Mouse (Mus musculus): ENCODE measurements around the gene Nab2. TPM values are rescaled to one million over a fixed set of nuclear protein-coding genes. Genes with fewer than 3 reads are reported as not detected.
"Not testable (repeated sequence)": the region's sequence is repeated elsewhere in the genome, so short reads cannot be mapped to it uniquely, and the experiment has no call there.

Nab2 gene
- polyA plus RNA-seq, 1 experiment, result 79.2 TPM

DNA sequence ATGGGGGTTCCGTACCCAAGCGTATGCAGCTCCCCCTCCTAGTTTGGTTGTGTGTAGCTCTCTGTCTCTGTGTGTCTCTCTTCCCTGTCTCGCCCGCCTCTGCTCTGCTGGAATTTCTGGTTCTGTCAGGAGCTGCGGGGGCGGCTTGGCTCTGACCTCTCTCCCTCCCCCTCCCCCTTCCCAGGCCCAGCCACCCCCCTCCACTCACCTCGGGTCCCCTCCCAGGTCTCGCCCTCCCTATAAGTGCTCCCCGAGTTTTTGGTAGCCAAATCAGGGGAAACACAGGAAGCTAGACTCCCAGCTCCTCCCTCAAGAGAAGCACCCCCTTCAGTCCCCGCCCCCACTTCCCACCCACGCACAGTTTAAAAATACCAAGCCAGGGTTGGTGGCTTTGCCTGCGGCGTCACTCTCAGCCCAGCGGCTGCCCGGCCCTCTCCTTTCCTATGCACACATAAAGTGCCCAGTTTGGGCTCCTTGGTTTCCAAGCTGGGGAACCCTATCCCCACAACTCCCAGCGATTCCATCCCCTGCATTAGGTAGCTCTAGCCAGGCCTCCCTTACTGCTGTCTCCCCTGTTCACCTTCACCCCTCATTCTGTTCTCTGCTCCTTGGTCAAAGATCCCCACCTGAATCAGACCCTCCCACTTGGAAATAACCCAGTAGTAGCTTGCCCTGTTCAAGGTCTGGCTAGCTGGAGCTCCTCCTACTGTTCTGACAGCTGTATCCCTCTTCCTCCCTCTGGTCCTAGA, 6.3 kb downstream of the Nab2 start:
- peak; percentile 65 for DNase-seq
- H3K27me3 ChIP-seq (ENCODE audit: control insufficient read depth, insufficient read depth, low read length), result no peaks in the 10 kb centered on the region
- H3K27ac ChIP-seq (ENCODE audit: control insufficient read depth, insufficient read depth, low read length), result peak overlapping the region; percentile 63
- TF ChIP-seq CTCF (IDR thresholded peaks at IDR 0.05; ENCODE audit: borderline replicate concordance, control insufficient read depth, extremely low read depth, insufficient read depth, low read length, poor library complexity) (no peak), POLR2A (IDR thresholded peaks at IDR 0.05; ENCODE audit: control insufficient read depth, extremely low read depth, insufficient read depth, low read length, poor library complexity) (no peak)
- peaks cover 51% of the 10 kb centered on the region for H3K4me1 ChIP-seq (replicated peaks; ENCODE audit: control insufficient read depth, insufficient read depth, low read length)
- H3K4me3 ChIP-seq (ENCODE audit: control insufficient read depth, insufficient read depth, low read length), result peak overlapping the region; percentile 17
- WGBS, result 14% methylated on average over 16 of the region's 16 CpGs
- H3K36me3 ChIP-seq (ENCODE audit: control insufficient read depth, insufficient read depth, low read length), result peaks cover 24% of the 10 kb centered on the region

DNA sequence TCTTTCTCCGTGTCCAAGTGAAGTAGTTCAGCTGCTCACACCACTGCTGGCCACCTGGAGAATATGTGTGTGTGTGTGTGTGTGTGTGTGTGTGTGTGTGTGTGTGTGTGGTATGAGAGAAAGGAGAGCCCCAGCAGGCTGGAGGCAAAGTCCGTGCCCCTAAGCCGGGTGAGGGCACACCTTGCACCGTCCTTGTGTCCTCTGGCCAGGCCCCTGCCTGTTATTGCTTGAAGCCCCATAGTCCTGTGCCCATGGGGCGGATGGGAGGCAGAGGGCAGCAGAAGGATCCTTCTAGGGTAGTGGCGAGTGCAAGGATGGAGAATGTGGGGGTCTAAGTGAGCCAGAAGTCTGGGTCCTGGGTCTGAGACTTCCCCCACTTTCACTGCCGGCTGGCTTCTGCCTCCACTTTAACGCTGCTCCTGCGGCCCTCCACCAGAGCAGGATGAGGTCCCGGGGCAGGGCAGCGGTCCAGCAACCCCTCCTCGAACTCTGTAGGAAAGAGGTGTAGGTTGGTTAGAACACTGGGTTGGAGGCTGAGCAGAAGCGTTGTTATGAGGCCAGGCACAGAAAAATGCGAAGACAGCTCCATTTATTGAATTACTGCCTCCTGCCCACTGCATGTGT, 7.0 kb downstream of the Nab2 start:
- H3K27me3 ChIP-seq (ENCODE audit: control insufficient read depth, insufficient read depth, low read length), result no peaks in the 10 kb centered on the region
- H3K36me3 ChIP-seq (ENCODE audit: control insufficient read depth, insufficient read depth, low read length), result peaks cover 29% of the 10 kb centered on the region
- TF ChIP-seq CTCF (IDR thresholded peaks at IDR 0.05; ENCODE audit: borderline replicate concordance, control insufficient read depth, extremely low read depth, insufficient read depth, low read length, poor library complexity) (no peak), POLR2A (IDR thresholded peaks at IDR 0.05; ENCODE audit: control insufficient read depth, extremely low read depth, insufficient read depth, low read length, poor library complexity) (0 out of 2 replicates have a peak, but pooled peaks have one; percentile 16)
- peak overlapping the region; percentile 36; the same call in 1 of the 2 replicates for H3K27ac ChIP-seq (ENCODE audit: control insufficient read depth, insufficient read depth, low read length)
- DNase-seq, result peak; percentile 17
- peak overlapping the region; percentile 17 for H3K4me3 ChIP-seq (ENCODE audit: control insufficient read depth, insufficient read depth, low read length)
- WGBS, result 75% methylated on average over 14 of the region's 14 CpGs
- peaks cover 48% of the 10 kb centered on the region for H3K4me1 ChIP-seq (replicated peaks; ENCODE audit: control insufficient read depth, insufficient read depth, low read length)

DNA sequence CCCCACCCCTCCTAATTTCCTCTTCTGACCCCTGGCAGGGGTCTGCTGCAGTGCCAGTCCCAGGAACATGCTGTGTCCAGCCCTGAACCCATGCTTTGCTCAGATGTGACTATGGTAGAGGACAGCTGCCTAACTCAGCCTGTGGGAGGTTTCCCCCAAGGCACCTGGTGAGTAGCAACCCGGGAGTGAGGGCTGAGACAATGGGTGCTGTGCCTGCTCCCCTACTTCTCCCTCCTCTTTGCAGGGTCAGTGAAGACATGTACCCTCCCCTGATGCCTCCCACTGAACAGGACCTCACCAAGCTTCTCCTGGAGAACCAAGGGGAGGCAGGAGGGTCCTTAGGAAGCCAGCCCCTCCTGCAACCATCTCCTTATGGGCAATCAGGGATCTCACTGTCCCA, 8.8 kb downstream of the Nab2 start:
- 87% methylated on average over 1 of the region's 1 CpGs for WGBS
- TF ChIP-seq POLR2A (IDR thresholded peaks at IDR 0.05; ENCODE audit: control insufficient read depth, extremely low read depth, insufficient read depth, low read length, poor library complexity) (no peak), CTCF (IDR thresholded peaks at IDR 0.05; ENCODE audit: borderline replicate concordance, control insufficient read depth, extremely low read depth, insufficient read depth, low read length, poor library complexity) (no peak)
- Histone ChIP-seq H3K4me1 (replicated peaks; ENCODE audit: control insufficient read depth, insufficient read depth, low read length) (peaks cover 40% of the 10 kb centered on the region), H3K27ac (ENCODE audit: control insufficient read depth, insufficient read depth, low read length) (no peak overlapping the region), H3K27me3 (ENCODE audit: control insufficient read depth, insufficient read depth, low read length) (no peaks in the 10 kb centered on the region), H3K36me3 (ENCODE audit: control insufficient read depth, insufficient read depth, low read length) (peaks cover 39% of the 10 kb centered on the region), H3K4me3 (ENCODE audit: control insufficient read depth, insufficient read depth, low read length) (no peak overlapping the region)
- no peak for DNase-seq

GRCm38 (mm10) chr10:127658076-127658475, 10.3 kb downstream of the Nab2 start:
- WGBS, result 61% methylated on average over 6 of the region's 6 CpGs
- Histone ChIP-seq H3K27ac (ENCODE audit: control insufficient read depth, insufficient read depth, low read length) (no peak overlapping the region), H3K4me1 (replicated peaks; ENCODE audit: control insufficient read depth, insufficient read depth, low read length) (peaks cover 30% of the 10 kb centered on the region), H3K36me3 (ENCODE audit: control insufficient read depth, insufficient read depth, low read length) (peaks cover 50% of the 10 kb centered on the region), H3K27me3 (ENCODE audit: control insufficient read depth, insufficient read depth, low read length) (no peaks in the 10 kb centered on the region), H3K4me3 (ENCODE audit: control insufficient read depth, insufficient read depth, low read length) (no peak overlapping the region)
- DNase-seq, result no peak
- TF ChIP-seq CTCF (IDR thresholded peaks at IDR 0.05; ENCODE audit: borderline replicate concordance, control insufficient read depth, extremely low read depth, insufficient read depth, low read length, poor library complexity) (no peak), POLR2A (IDR thresholded peaks at IDR 0.05; ENCODE audit: control insufficient read depth, extremely low read depth, insufficient read depth, low read length, poor library complexity) (no peak)

- not testable (repeated sequence) for H3K4me3 ChIP-seq (ENCODE audit: control insufficient read depth, insufficient read depth, low read length); DNase-seq; H3K27me3 ChIP-seq (ENCODE audit: control insufficient read depth, insufficient read depth, low read length); H3K27ac ChIP-seq (ENCODE audit: control insufficient read depth, insufficient read depth, low read length)
- WGBS, result 93% methylated on average over 6 of the region's 6 CpGs
- Histone ChIP-seq H3K36me3 (ENCODE audit: control insufficient read depth, insufficient read depth, low read length) (peaks cover 54% of the 10 kb centered on the region), H3K4me1 (replicated peaks; ENCODE audit: control insufficient read depth, insufficient read depth, low read length) (peaks cover 25% of the 10 kb centered on the region)
These were observed 10.8 kb downstream of the Nab2 start for GRCm38 (mm10) chr10:127657617-127658016.

GRCm38 (mm10) chr10:127654970-127655579, 13.3 kb downstream of the Nab2 start:
- no peak overlapping the region for H3K27ac ChIP-seq (ENCODE audit: control insufficient read depth, insufficient read depth, low read length)

More at GRCm38 (mm10) chr10:127654970-127655579, 13.3 kb downstream of the Nab2 start:
- DNase-seq, result no peak
- Histone ChIP-seq H3K27me3 (ENCODE audit: control insufficient read depth, insufficient read depth, low read length) (no peaks in the 10 kb centered on the region), H3K4me1 (replicated peaks; ENCODE audit: control insufficient read depth, insufficient read depth, low read length) (peaks cover 9% of the 10 kb centered on the region), H3K4me3 (ENCODE audit: control insufficient read depth, insufficient read depth, low read length) (no peak overlapping the region), H3K36me3 (ENCODE audit: control insufficient read depth, insufficient read depth, low read length) (peaks cover 69% of the 10 kb centered on the region)
- WGBS, result 28% methylated on average over 16 of the region's 16 CpGs
- no peak for TF ChIP-seq CTCF (IDR thresholded peaks at IDR 0.05; ENCODE audit: borderline replicate concordance, control insufficient read depth, extremely low read depth, insufficient read depth, low read length, poor library complexity)
